Mouse (Mus musculus): ENCODE results near the gene Nat8f2. TPM values are rescaled to one million over a fixed set of nuclear protein-coding genes. Genes with fewer than 3 reads are reported as not detected.

Nat8f2 gene
- total RNA-seq, 4 experiments from 2014 or later: 0.06 to 0.09 TPM; not detected in 2

GRCm38 (mm10) chr6:85825886-85826285, 43.1 kb downstream of the Nat8f2 start:
- DNase-seq (ENCODE audit: low spot score): no peak

GRCm38 (mm10) chr6:85823382-85824090, 45.4 kb downstream of the Nat8f2 start:
- no peak for DNase-seq (ENCODE audit: low spot score)

DNA sequence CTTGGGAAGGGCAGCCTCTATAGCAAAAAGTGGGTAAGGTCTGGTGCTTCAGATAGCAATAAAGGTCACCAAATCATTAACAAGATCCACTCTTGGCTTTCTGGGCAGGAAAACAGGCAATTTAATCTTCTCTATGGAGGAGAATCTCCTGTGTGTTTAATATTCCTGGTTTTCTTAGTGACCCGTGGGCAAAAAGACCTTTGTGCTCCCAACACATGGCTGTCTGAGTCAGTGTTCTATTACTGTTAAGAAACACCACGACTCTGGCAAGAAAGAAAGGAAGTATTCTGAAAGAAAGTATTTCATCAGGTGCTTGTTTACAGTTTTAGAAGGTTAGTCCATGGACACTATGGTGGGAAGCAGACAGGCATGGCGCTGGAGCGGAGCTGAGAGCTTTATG, 46.7 kb downstream of the Nat8f2 start:
- DNase-seq (ENCODE audit: low spot score): no peak

DNA sequence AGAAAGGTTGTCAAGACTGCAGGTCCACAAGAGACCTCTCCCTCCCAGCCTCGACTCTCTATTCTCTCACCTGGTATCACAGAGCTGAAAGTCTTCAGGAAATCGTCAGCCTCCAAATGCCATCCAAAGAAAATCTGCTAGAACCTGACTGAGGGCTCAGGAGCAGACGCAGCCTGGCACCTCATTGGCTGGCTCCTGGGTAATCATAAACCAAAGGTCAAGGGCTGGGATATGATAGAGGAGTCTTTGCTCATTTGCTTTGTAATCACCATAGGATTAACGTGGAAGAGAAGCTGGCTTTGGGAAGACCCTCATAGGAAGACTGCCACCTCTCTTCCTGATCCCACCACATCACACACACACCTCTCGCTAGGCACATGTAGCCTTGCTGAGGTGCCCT, 48.1 kb downstream of the Nat8f2 start, which contains the start of the genes Nat8f6 and Nat8f5:
Gene Nat8f6, minus strand, starts transcription at position 118 of the 400 bp plus-strand sequence.
Gene Nat8f5, minus strand, starts transcription at position 136 of the 400 bp plus-strand sequence.
- no peak for DNase-seq (ENCODE audit: low spot score)

- no peak for DNase-seq (ENCODE audit: low spot score)
These were observed 50.6 kb downstream of the Nat8f2 start for GRCm38 (mm10) chr6:85818338-85818737.

Other genes with a start within 250 kb of the Nat8f2 start
- gene Nat8f7, start 156.0 kb downstream of the Nat8f2 start, total RNA-seq (2022): under 1 TPM in 2 of 4 experiments, not detected in 2; 0.30 to 0.72 TPM
- gene Nat8f3, start 103.4 kb downstream of the Nat8f2 start, total RNA-seq (2022): under 1 TPM; 0.41 to 0.66 (median 0.46) TPM
- under 1 TPM in 1 of 4 experiments, not detected in 3; 0.63 TPM for gene Nat8f6, start 48.2 kb downstream of the Nat8f2 start, total RNA-seq (2022)
- gene Nat8f5, start 48.2 kb downstream of the Nat8f2 start, total RNA-seq (2022): not detected
- not detected for gene Nat8, start 37.1 kb downstream of the Nat8f2 start, total RNA-seq (2022)
- gene Nat8f4, start 35.7 kb upstream of the Nat8f2 start, total RNA-seq (2022): 1 to 10 TPM in 2 of 4 experiments, under 1 TPM in 2; 0.80 to 1.6 (median 1.1) TPM
- gene Tprkb, start 42.7 kb upstream of the Nat8f2 start, total RNA-seq (2022): 10 to 100 TPM; 12.3 to 14.6 (median 13.8) TPM
- gene Nat8f1, start 46.5 kb upstream of the Nat8f2 start, total RNA-seq (2022): 1 to 10 TPM; 1.8 to 4.6 (median 3.2) TPM
- 10 to 100 TPM; 33.4 to 41.0 (median 37.0) TPM for gene Dusp11, start 92.5 kb upstream of the Nat8f2 start, total RNA-seq (2022)
- not detected for gene Figla, start 147.0 kb upstream of the Nat8f2 start, total RNA-seq (2022)
- under 1 TPM; 0.12 to 0.38 (median 0.20) TPM for gene Add2, start 159.5 kb upstream of the Nat8f2 start, total RNA-seq (2022)

All from heart, adult 8-10 months (tissue).